Mouse (Mus musculus) heart, embryonic 11.5 days (tissue): ENCODE data around the gene Ccdc154. TPM values are rescaled to one million over a fixed set of nuclear protein-coding genes. Genes with fewer than 3 reads are reported as not detected.

ENCODE experiments used
- ATAC-seq: fragments of 200-750 bp; cut with Nextera tagmentation; replicated peaks from 2 replicates; pipeline ENCODE4 v1.8.0; 2017; ENCODE audit warnings: moderate library complexity; ENCODE audit not compliant: insufficient number of reproducible peaks, low FRiP score, low TSS enrichment
- H3K27ac ChIP-seq: fragments of 300-500 bp; sonication (generic); 2 replicates; pipeline ENCODE4 v1.5.1; 2014; ENCODE audit warnings: mild to moderate bottlenecking, low read depth, low read length
- H3K27me3 ChIP-seq: fragments of 300-500 bp; sonication (generic); 2 replicates; pipeline ENCODE4 v1.6.1; 2014; ENCODE audit warnings: mild to moderate bottlenecking, low read length, mixed read lengths; ENCODE audit not compliant: control insufficient read depth, insufficient read depth
- H3K36me3 ChIP-seq: fragments of 300-500 bp; sonication (generic); 2 replicates; pipeline ENCODE4 v1.6.1; 2014; ENCODE audit warnings: mild to moderate bottlenecking, low read length, moderate library complexity, mixed read lengths; ENCODE audit not compliant: control insufficient read depth, insufficient read depth
- H3K4me1 ChIP-seq: fragments of 300-500 bp; sonication (generic); 2 replicates; pipeline ENCODE4 v1.6.1; 2014; ENCODE audit warnings: low read length; ENCODE audit not compliant: control insufficient read depth, insufficient read depth
- H3K4me2 ChIP-seq: fragments of 300-500 bp; sonication (generic); 2 replicates; pipeline ENCODE4 v1.6.1; 2014; ENCODE audit warnings: mild to moderate bottlenecking, moderate library complexity
- H3K4me3 ChIP-seq: fragments of 300-500 bp; sonication (generic); 2 replicates; pipeline ENCODE4 v1.5.1; 2014; ENCODE audit warnings: low read depth, low read length
- H3K9ac ChIP-seq: fragments of 300-500 bp; sonication (generic); 2 replicates; pipeline ENCODE4 v1.6.1; 2014; ENCODE audit warnings: mild to moderate bottlenecking, low read depth, low read length, moderate library complexity
- H3K9me3 ChIP-seq: fragments of 300-500 bp; sonication (generic); replicated peaks from 2 replicates; pipeline ENCODE4 v1.6.1; 2016; ENCODE audit warnings: low read length; ENCODE audit not compliant: control insufficient read depth
- WGBS: fragments of 180-500 bp; shearing (Covaris S2); extraction: QIAGEN DNeasy Blood & Tissue Kit; methylation state at CpG from one replicate; pipeline ENCODE4 v1.1.7; 2014; ENCODE audit not compliant: insufficient replicate concordance; 5-methylcytosine and 5-hydroxymethylcytosine counted together
- polyA plus RNA-seq: library from polyadenylated mRNA; unstranded; fragments of >200 nt; fragmentation: Nextera tagmentation; extraction: Ambion mirVana; gene quantifications from 2 replicates; pipeline ENCODE4 v1.2.1, GENCODE M21; 2014

Gene Ccdc154
- polyA plus RNA-seq, 1 experiment from 2014 or later, result not detected

DNA sequence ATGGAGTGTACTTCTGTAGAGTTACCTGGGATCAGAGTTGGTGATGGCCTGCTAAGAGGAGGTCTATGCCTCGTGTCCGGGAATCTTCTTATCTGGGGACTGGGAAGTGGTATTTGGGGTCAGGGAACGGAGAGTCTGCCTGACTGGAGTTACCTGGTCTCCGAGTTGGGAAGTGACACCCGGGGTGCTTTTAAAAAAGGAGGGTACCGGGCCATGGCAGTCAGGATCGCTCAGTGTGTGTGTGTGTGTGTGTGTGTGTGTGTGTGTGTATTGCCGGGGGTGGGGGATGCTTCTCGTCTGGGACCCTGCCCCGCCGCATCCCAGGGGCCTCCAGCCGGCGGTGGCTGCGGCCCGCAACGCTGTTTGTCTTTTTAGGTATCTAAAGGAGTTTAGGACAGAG is 26.8 kb downstream of the Ccdc154 start:
- peak overlapping the region; percentile 99 for H3K4me3 ChIP-seq
- 4% methylated on average over 16 of the region's 16 CpGs for WGBS
- peak overlapping the region; percentile 84 for H3K4me2 ChIP-seq
- ATAC-seq, result no peak
- no peaks in the 10 kb centered on the region for H3K27me3 ChIP-seq
- H3K9me3 ChIP-seq, result no peaks in the 10 kb centered on the region
- H3K4me1 ChIP-seq, result peaks cover 11% of the 10 kb centered on the region
- no peak overlapping the region for H3K27ac ChIP-seq
- H3K36me3 ChIP-seq, result no peaks in the 10 kb centered on the region; the same call in 1 of the 2 replicates
- H3K9ac ChIP-seq, result peak overlapping the region; percentile 93

GRCm38 (mm10) chr17:25202401-25202800 is 40.1 kb downstream of the Ccdc154 start:
- H3K9ac ChIP-seq, result no peak overlapping the region
- no peak overlapping the region for H3K4me3 ChIP-seq
- ATAC-seq, result no peak
- H3K9me3 ChIP-seq, result no peaks in the 10 kb centered on the region
- H3K36me3 ChIP-seq, result peaks cover 27% of the 10 kb centered on the region
- no peaks in the 10 kb centered on the region for H3K27me3 ChIP-seq
- H3K4me2 ChIP-seq, result no peak overlapping the region
- H3K27ac ChIP-seq, result no peak overlapping the region
- WGBS, result 87% methylated on average over 4 of the region's 4 CpGs
- no peaks in the 10 kb centered on the region for H3K4me1 ChIP-seq

DNA sequence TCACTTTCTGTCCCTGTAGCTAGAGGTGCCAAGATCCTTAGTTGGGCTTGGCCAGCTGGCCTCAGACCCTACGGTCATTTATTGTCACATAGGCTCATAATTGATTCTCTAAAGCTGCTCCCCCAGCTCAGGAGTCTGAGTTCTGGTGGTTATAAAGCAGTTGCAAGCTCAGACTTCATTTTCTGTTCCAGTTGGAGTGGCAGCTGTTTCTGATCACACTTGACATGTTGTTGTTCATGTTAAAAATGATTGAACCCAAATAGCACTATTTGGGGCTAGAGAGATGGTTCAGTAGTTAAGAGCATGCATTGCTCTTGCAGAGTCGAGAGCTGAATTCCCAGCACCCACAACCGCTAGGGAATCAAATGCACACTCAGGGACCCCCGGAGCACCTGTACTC is 47.7 kb downstream of the Ccdc154 start:
- Histone ChIP-seq H3K36me3 (peaks cover 31% of the 10 kb centered on the region), H3K27me3 (no peaks in the 10 kb centered on the region), H3K9ac (no peak overlapping the region), H3K27ac (no peak overlapping the region), H3K4me2 (no peak overlapping the region), H3K4me3 (no peak overlapping the region), H3K9me3 (no peaks in the 10 kb centered on the region), H3K4me1 (no peaks in the 10 kb centered on the region)
- 91% methylated on average over 4 of the region's 4 CpGs for WGBS
- no peak for ATAC-seq

GRCm38 (mm10) chr17:25210680-25211466 is 48.6 kb downstream of the Ccdc154 start:
- no peak for ATAC-seq
- Histone ChIP-seq H3K4me1 (no peaks in the 10 kb centered on the region), H3K9ac (no peak overlapping the region), H3K27me3 (no peaks in the 10 kb centered on the region), H3K4me2 (no peak overlapping the region), H3K4me3 (no peak overlapping the region), H3K27ac (no peak overlapping the region), H3K9me3 (no peaks in the 10 kb centered on the region), H3K36me3 (peaks cover 25% of the 10 kb centered on the region)
- 82% methylated on average over 15 of the region's 15 CpGs for WGBS

DNA sequence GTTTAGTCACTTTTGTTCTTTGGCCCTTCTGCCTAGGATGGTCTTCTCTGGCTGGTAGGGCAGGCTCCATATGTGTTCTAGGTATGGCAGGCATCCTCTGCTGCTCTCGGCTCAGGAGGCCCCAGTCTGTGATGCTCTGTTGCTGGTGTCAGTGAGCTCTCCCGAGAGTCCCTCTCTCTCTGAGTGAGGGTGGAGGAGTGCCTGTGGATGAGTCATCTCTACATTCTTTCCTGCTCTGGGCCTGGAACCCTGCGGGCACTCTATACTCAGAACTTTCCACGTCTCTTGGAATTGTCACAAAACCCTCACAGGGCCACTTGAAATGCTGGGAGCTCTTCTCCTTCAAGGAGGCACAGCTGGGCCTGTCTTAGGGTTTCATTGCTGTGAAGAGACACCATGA is 49.4 kb downstream of the Ccdc154 start:
- Histone ChIP-seq H3K9me3 (no peaks in the 10 kb centered on the region), H3K36me3 (peaks cover 26% of the 10 kb centered on the region), H3K27me3 (no peaks in the 10 kb centered on the region), H3K27ac (no peak overlapping the region), H3K4me2 (no peak overlapping the region), H3K4me1 (no peaks in the 10 kb centered on the region), H3K9ac (no peak overlapping the region), H3K4me3 (no peak overlapping the region)
- WGBS, result 71% methylated on average over 4 of the region's 4 CpGs
- no peak for ATAC-seq

- H3K4me3 ChIP-seq, result no peak overlapping the region
- H3K27me3 ChIP-seq, result no peaks in the 10 kb centered on the region
- no peaks in the 10 kb centered on the region for H3K4me1 ChIP-seq
- no peak overlapping the region for H3K27ac ChIP-seq
- no peak overlapping the region for H3K4me2 ChIP-seq
- H3K9ac ChIP-seq, result no peak overlapping the region
- WGBS, result 86% methylated on average over 3 of the region's 3 CpGs
- no peaks in the 10 kb centered on the region for H3K9me3 ChIP-seq
- ATAC-seq, result no peak
- peaks cover 12% of the 10 kb centered on the region for H3K36me3 ChIP-seq
Observed at GRCm38 (mm10) chr17:25215431-25215830, 53.2 kb downstream of the Ccdc154 start.

- no peaks in the 10 kb centered on the region for H3K27me3 ChIP-seq
- WGBS, result 80% methylated on average over 9 of the region's 9 CpGs
- H3K9me3 ChIP-seq, result no peaks in the 10 kb centered on the region
- H3K9ac ChIP-seq, result no peak overlapping the region
- H3K27ac ChIP-seq, result no peak overlapping the region
- no peak overlapping the region for H3K4me2 ChIP-seq
- no peak for ATAC-seq
- no peak overlapping the region for H3K4me3 ChIP-seq
- peaks cover 5% of the 10 kb centered on the region; the same call in 1 of the 2 replicates for H3K36me3 ChIP-seq
- H3K4me1 ChIP-seq, result peaks cover 3% of the 10 kb centered on the region
Observed at GRCm38 (mm10) chr17:25218967-25219366, 56.7 kb downstream of the Ccdc154 start.

GRCm38 (mm10) chr17:25219492-25220295 is 57.4 kb downstream of the Ccdc154 start:
- H3K36me3 ChIP-seq, result peaks cover 2% of the 10 kb centered on the region; the same call in 1 of the 2 replicates
- H3K27me3 ChIP-seq, result no peaks in the 10 kb centered on the region
- H3K9me3 ChIP-seq, result no peaks in the 10 kb centered on the region
- no peak overlapping the region for H3K4me3 ChIP-seq
- 90% methylated on average over 15 of the region's 15 CpGs for WGBS
- H3K27ac ChIP-seq, result no peak overlapping the region
- no peak for ATAC-seq
- no peak overlapping the region for H3K4me2 ChIP-seq
- no peak overlapping the region for H3K9ac ChIP-seq
- H3K4me1 ChIP-seq, result peaks cover 3% of the 10 kb centered on the region
